ENCODE assay signal across 10 mouse cellular contexts in genomic region chr7:27306161-27307160, GRCm38 (mm10). TPM values are rescaled to one million over a fixed set of nuclear protein-coding genes. Genes with fewer than 3 reads are reported as not detected.
DNase-seq lines count a peak whose midpoint lies in the region; ATAC-seq and TF ChIP-seq lines count a peak whose summit lies in the region.
"Had no signal": no experiment of that assay in that cellular context is flagged by ENCODE, and none has a peak within 500 bp of the region (broad histone marks: within the 10 kb centered on the region; RNA-seq: fewer than 3 reads in every experiment).

No protein-coding gene starts in this region.

- H3K27ac ChIP-seq in MEL (ENCODE audit: control insufficient read depth, low read depth, low read length): no peak overlapping the region
- H3K27ac ChIP-seq in lung, postnatal 0 days (ENCODE audit: low read length): no peak overlapping the region
- H3K27ac ChIP-seq: stomach, embryonic 15.5 days had no signal

- no peak for TF ChIP-seq POLR2A in MEL (IDR thresholded peaks at IDR 0.05; ENCODE audit: control insufficient read depth in 1 of 2, insufficient read depth in 1 of 2, low read depth in 1 of 2, low read length in 2 of 2, poor library complexity in 1 of 2)

- DNase-seq in cerebellum, postnatal 10 days: peak; percentile 73 to 83
- peak; percentile 30 for DNase-seq in layer of hippocampus, adult 11-12 months (ENCODE audit: low spot score)
- DNase-seq in layer of hippocampus, adult 8-10 months (ENCODE audit: low spot score in 2 of 2): no peak
- DNase-seq in MEL (ENCODE audit: low read depth, low spot score): peak; percentile 56
- DNase-seq in lung, postnatal 0 days (ENCODE audit: low spot score): peak; percentile 55
- DNase-seq in left cerebral cortex, postnatal 36 days (ENCODE audit: low spot score in 2 of 2): no peak
- no peak for DNase-seq in T-cell, adult 2 months (ENCODE audit: low spot score)

- no peaks in the 10 kb centered on the region for H3K79me2 ChIP-seq in MEL (ENCODE audit: control insufficient read depth, insufficient read depth, low read length, poor library complexity)

- no peaks in the 10 kb centered on the region for H3K27me3 ChIP-seq in MEL (ENCODE audit: control insufficient read depth in 1 of 2, insufficient read depth in 2 of 2, low read length in 2 of 2)
- H3K27me3 ChIP-seq in lung, postnatal 0 days (replicated peaks; ENCODE audit: insufficient read depth, low read length): no peaks in the 10 kb centered on the region
- H3K27me3 ChIP-seq: stomach, embryonic 15.5 days had no signal

- TF ChIP-seq CTCF in MEL (IDR thresholded peaks at IDR 0.05 in 2 of 3, conservative IDR thresholded peaks at IDR 0.05 in 1 of 3; ENCODE audit: control insufficient read depth in 1 of 3, insufficient read depth in 1 of 3, low read depth in 2 of 3, low read length in 3 of 3, poor library complexity in 1 of 3, severe bottlenecking in 1 of 3): peak; percentile 84 to 92 (median 89)
- peak; percentile 86 for TF ChIP-seq CTCF in lung, postnatal 0 days (IDR thresholded peaks at IDR 0.05)

- no peak overlapping the region for H3K4me2 ChIP-seq in lung, postnatal 0 days (replicated peaks; ENCODE audit: low read depth, low read length)
- H3K4me2 ChIP-seq: stomach, embryonic 15.5 days had no signal

- no peaks in the 10 kb centered on the region for H3K36me3 ChIP-seq in MEL (ENCODE audit: control insufficient read depth in 1 of 2, insufficient read depth in 2 of 2, low read length in 2 of 2)
- 0 out of 2 replicates have a peak, but pooled peaks cover 5% of the 10 kb centered on the region for H3K36me3 ChIP-seq in lung, postnatal 0 days (ENCODE audit: insufficient read depth, low read length)

- 77% methylated on average over 24 of the region's 24 CpGs for WGBS in lung, postnatal 0 days

- H3K4me1 ChIP-seq in MEL (ENCODE audit: control insufficient read depth in 1 of 2, insufficient read depth in 2 of 2, low read length in 2 of 2): no peaks in the 10 kb centered on the region
- H3K4me1 ChIP-seq in lung, postnatal 0 days (ENCODE audit: insufficient read depth, low read depth, low read length): peaks cover 3% of the 10 kb centered on the region

- H3K9ac ChIP-seq in MEL (ENCODE audit: control insufficient read depth, low read depth, low read length, poor library complexity, severe bottlenecking): no peak overlapping the region
- H3K9ac ChIP-seq in lung, postnatal 0 days (replicated peaks; ENCODE audit: low read depth): no peak overlapping the region
- H3K9ac ChIP-seq: stomach, embryonic 15.5 days had no signal

- peak; percentile 55 for TF ChIP-seq RAD21 in MEL (IDR thresholded peaks at IDR 0.05; ENCODE audit: low read depth, low read length)

- ATAC-seq in cerebellum, adult (ENCODE audit: insufficient number of reproducible peaks, low FRiP score, low TSS enrichment): no peak
- no peak for ATAC-seq in lung, postnatal 0 days

- intact Hi-C loops in left cerebral cortex, postnatal 36 days (cut with DNase I): no loop called here

- no peaks in the 10 kb centered on the region for H3K9me3 ChIP-seq in MEL (replicated peaks; ENCODE audit: insufficient read depth, low read length)
- no peaks in the 10 kb centered on the region for H3K9me3 ChIP-seq in lung, postnatal 0 days (ENCODE audit: low read length)
- H3K9me3 ChIP-seq: stomach, embryonic 15.5 days had no signal

- H3K4me3 ChIP-seq in MEL (ENCODE audit: control insufficient read depth in 1 of 2, insufficient read depth in 1 of 2, low read depth in 2 of 2, low read length in 2 of 2): no peak overlapping the region
- no peak overlapping the region for H3K4me3 ChIP-seq in lung, postnatal 0 days (ENCODE audit: low read depth, low read length)
- H3K4me3 ChIP-seq: stomach, embryonic 15.5 days had no signal

- TF ChIP-seq EP300 in MEL (IDR thresholded peaks at IDR 0.05; ENCODE audit: low read depth in 1 of 2, low read length in 2 of 2): no peak
- TF ChIP-seq EP300 in lung, postnatal 0 days (IDR thresholded peaks at IDR 0.05): no peak

TF ChIP-seq in MEL, 35 proteins besides CTCF, POLR2A, EP300 and RAD21:
- TF ChIP-seq SMC3 (IDR thresholded peaks at IDR 0.05; ENCODE audit: low read depth, low read length): peak; percentile 69
- TF ChIP-seq ZC3H11A (IDR thresholded peaks at IDR 0.05; ENCODE audit: low read depth, low read length): peak; percentile 31; the same call in 1 of the 2 replicates
- no peak for TF ChIP-seq TAL1 (IDR thresholded peaks at IDR 0.05; ENCODE audit: low read length)
- TF ChIP-seq UBTF (IDR thresholded peaks at IDR 0.05; ENCODE audit: borderline replicate concordance, insufficient read depth, low read depth, low read length): no peak
- no peak for TF ChIP-seq KAT2A (conservative IDR thresholded peaks at IDR 0.05; ENCODE audit: low read depth, low read length)
- TF ChIP-seq ZMIZ1 (IDR thresholded peaks at IDR 0.05; ENCODE audit: low read depth, low read length): no peak
- no peak for TF ChIP-seq NRF1 (IDR thresholded peaks at IDR 0.05; ENCODE audit: insufficient read depth, low read depth, low read length, poor library complexity, severe bottlenecking)
- TF ChIP-seq CHD1 (IDR thresholded peaks at IDR 0.05; ENCODE audit: low read depth, low read length): no peak

RNA-seq across cellular contexts. Expression of gene Ltbp4, which starts 31.0 kb away (rescaled TPM):
- total RNA-seq in layer of hippocampus, adult 8-10 months (2022): 10 to 100 TPM; 48.5 to 59.4 (median 57.9) TPM
- 2.2 and 2.9 TPM in 2 replicates for total RNA-seq in MEL (2012; rRNA removed)
- polyA plus RNA-seq in MEL (2012; ENCODE audit: insufficient read depth in 1 of 2, insufficient read length in 2 of 2, low read depth in 1 of 2, low replicate concordance in 2 of 2, missing spikeins in 1 of 2): 10 to 100 TPM in 1 of 2 experiments, not detected in 1; 14.2 TPM
- 99.9 and 103 TPM in 2 replicates for polyA plus RNA-seq in lung, postnatal 0 days (2015; fragmentation: Nextera tagmentation; extraction: Ambion mirVana)
- 10 to 100 TPM; 36.3 to 50.7 TPM for total RNA-seq in left cerebral cortex, postnatal 36 days (2021)

RNA-seq across cellular contexts. Expression of gene Numbl, which starts 48.2 kb away (rescaled TPM):
- total RNA-seq in layer of hippocampus, adult 8-10 months (2022): 100 to 1,000 TPM; 110 to 133 (median 125) TPM
- total RNA-seq in MEL (2012; rRNA removed): 2.2 and 3.6 TPM in 2 replicates
- polyA plus RNA-seq in MEL (2012; ENCODE audit: insufficient read depth in 1 of 2, insufficient read length in 2 of 2, low read depth in 1 of 2, low replicate concordance in 2 of 2, missing spikeins in 1 of 2): 10 to 100 TPM in 1 of 2 experiments, not detected in 1; 10.6 TPM
- 11.6 and 11.7 TPM in 2 replicates for polyA plus RNA-seq in lung, postnatal 0 days (2015; fragmentation: Nextera tagmentation; extraction: Ambion mirVana)
- 100 to 1,000 TPM; 107 to 127 TPM for total RNA-seq in left cerebral cortex, postnatal 36 days (2021)

RNA-seq across cellular contexts. Expression of gene Shkbp1, which starts 49.4 kb away (rescaled TPM):
- total RNA-seq in layer of hippocampus, adult 8-10 months (2022): 10 to 100 TPM; 29.6 to 49.1 (median 34.1) TPM
- 24.2 and 25.4 TPM in 2 replicates for total RNA-seq in MEL (2012; rRNA removed)
- polyA plus RNA-seq in MEL (2012; ENCODE audit: insufficient read depth in 1 of 2, insufficient read length in 2 of 2, low read depth in 1 of 2, low replicate concordance in 2 of 2, missing spikeins in 1 of 2): 10 to 100 TPM in 1 of 2 experiments, not detected in 1; 77.0 TPM
- 31.1 and 31.2 TPM in 2 replicates for polyA plus RNA-seq in lung, postnatal 0 days (2015; fragmentation: Nextera tagmentation; extraction: Ambion mirVana)
- 10 to 100 TPM; 12.4 to 35.7 TPM for total RNA-seq in left cerebral cortex, postnatal 36 days (2021)

RNA-seq across cellular contexts. Expression of gene Gm20479, which starts 50.8 kb away (rescaled TPM):
- not detected for total RNA-seq in layer of hippocampus, adult 8-10 months (2022)
- total RNA-seq in MEL (2012; rRNA removed): 0.42 TPM in 1 of 2 replicates, not detected in the other
- 1 to 10 TPM in 1 of 2 experiments, not detected in 1; 2.7 TPM for polyA plus RNA-seq in MEL (2012; ENCODE audit: insufficient read depth in 1 of 2, insufficient read length in 2 of 2, low read depth in 1 of 2, low replicate concordance in 2 of 2, missing spikeins in 1 of 2)
- not detected in 2 replicates for polyA plus RNA-seq in lung, postnatal 0 days (2015; fragmentation: Nextera tagmentation; extraction: Ambion mirVana)
- not detected for total RNA-seq in left cerebral cortex, postnatal 36 days (2021)
- total RNA-seq: gastrocnemius, postnatal 36 days had no signal

Comparison
In these comparisons a context has a peak if more than half of its experiments do, and no peak if none do; other contexts are left out.
1. DNase-seq: peak in cerebellum, postnatal 10 days (2 of 2), layer of hippocampus, adult 11-12 months (single experiment), MEL (single experiment) and lung, postnatal 0 days (single experiment); none in layer of hippocampus, adult 8-10 months (0 of 2), left cerebral cortex, postnatal 36 days (0 of 2) and T-cell, adult 2 months (single experiment).
2. RNA of gene Numbl, which starts 48.2 kb away (total RNA-seq): 110 to 133 TPM in layer of hippocampus, adult 8-10 months and 107 to 127 TPM in left cerebral cortex, postnatal 36 days; 2.2 to 3.6 TPM in MEL; every median in the first group is over 10 times any median in the second.